Mouse (Mus musculus): ENCODE measurements at regions not wholly inside any gene's neighbourhood (a gene's known extent, or its start where the extent isn't known, plus 50 kb on each side); places are given as distances from the start of the nearest gene placed in this dataset.

- peak; percentile 77; the same call in 1 of the 2 replicates for TF ChIP-seq CTCF (IDR thresholded peaks at IDR 0.05; ENCODE audit: low read depth, low read length)
- no peak for TF ChIP-seq GATA2 (IDR thresholded peaks at IDR 0.05; ENCODE audit: borderline replicate concordance, low read depth, low read length)
Measured at GRCm38 (mm10) chr12:71707727-71708369, 123.0 kb upstream of the Daam1 start.
